8 mouse cellular contexts compared by ENCODE assay signal in genomic region chr19:47014447-47015381, GRCm38 (mm10). TPM values are rescaled to one million over a fixed set of nuclear protein-coding genes. Genes with fewer than 3 reads are reported as not detected.
DNase-seq lines count a peak whose midpoint lies in the region; ATAC-seq and TF ChIP-seq lines count a peak whose summit lies in the region.

Ina (plus strand) TSS chr19:47014698.
Nt5c2 (minus strand) TSS chr19:47015153.

- no peaks in the 10 kb centered on the region for H3K36me3 ChIP-seq in kidney, adult 2 months (ENCODE audit: control insufficient read depth, insufficient read depth, low read length)
- no peaks in the 10 kb centered on the region for H3K36me3 ChIP-seq in kidney, embryonic 15.5 days
- H3K36me3 ChIP-seq in limb, embryonic 15.5 days: no peaks in the 10 kb centered on the region
- no peaks in the 10 kb centered on the region for H3K36me3 ChIP-seq in neural tube, embryonic 15.5 days

- ATAC-seq in kidney, embryonic 15.5 days (replicated peaks; ENCODE audit: low FRiP score): peak; percentile 73; the same call in 1 of the 2 replicates
- peak; percentile 71 for ATAC-seq in limb, embryonic 15.5 days (ENCODE audit: insufficient number of reproducible peaks, low FRiP score, low TSS enrichment, low read depth)
- peak; percentile 91 for ATAC-seq in neural tube, embryonic 15.5 days (ENCODE audit: low FRiP score)

- H3K27ac ChIP-seq in kidney, adult 2 months (ENCODE audit: insufficient read depth, low read depth, low read length): no peak within 1 kb of the TSS
- H3K27ac ChIP-seq in kidney, embryonic 15.5 days: no peak within 1 kb of the TSS
- no peak within 1 kb of the TSS for H3K27ac ChIP-seq in limb, embryonic 15.5 days
- H3K27ac ChIP-seq in neural tube, embryonic 15.5 days (replicated peaks): peak within 1 kb of the TSS; percentile 94

- H3K4me3 ChIP-seq in kidney, adult 2 months (ENCODE audit: insufficient read depth, low read depth, low read length): peak within 1 kb of the TSS; percentile 22; the same call in 1 of the 2 replicates
- H3K4me3 ChIP-seq in kidney, embryonic 15.5 days (replicated peaks): peak within 1 kb of the TSS; percentile 51
- peak within 1 kb of the TSS; percentile 51 for H3K4me3 ChIP-seq in limb, embryonic 15.5 days
- H3K4me3 ChIP-seq in neural tube, embryonic 15.5 days (replicated peaks): peak within 1 kb of the TSS; percentile 72

- peaks cover 6% of the 10 kb centered on the region for H3K27me3 ChIP-seq in kidney, adult 2 months (replicated peaks; ENCODE audit: control insufficient read depth, insufficient read depth, low read length)
- H3K27me3 ChIP-seq in kidney, embryonic 15.5 days: peaks cover 87% of the 10 kb centered on the region
- H3K27me3 ChIP-seq in limb, embryonic 15.5 days: peaks cover 82% of the 10 kb centered on the region
- H3K27me3 ChIP-seq in neural tube, embryonic 15.5 days (replicated peaks): peaks cover 6% of the 10 kb centered on the region; the same call in 1 of the 2 replicates

- H3K9ac ChIP-seq in kidney, embryonic 15.5 days: peak within 1 kb of the TSS; percentile 10; the same call in 1 of the 2 replicates
- H3K9ac ChIP-seq in limb, embryonic 15.5 days: 0 out of 2 replicates have a peak within 1 kb of the TSS, but pooled peaks have one; percentile 11
- H3K9ac ChIP-seq in neural tube, embryonic 15.5 days (replicated peaks): peak within 1 kb of the TSS; percentile 85

- WGBS in kidney, adult 2 months: 2% methylated on average over 123 of the region's 124 CpGs
- under 1% methylated on average over 122 of the region's 124 CpGs for WGBS in kidney, embryonic 15.5 days
- WGBS in limb, embryonic 15.5 days: under 1% methylated on average over 112 of the region's 124 CpGs
- WGBS in neural tube, embryonic 15.5 days: under 1% methylated on average over 116 of the region's 124 CpGs

- no peaks in the 10 kb centered on the region for H3K9me3 ChIP-seq in kidney, embryonic 15.5 days (replicated peaks)
- H3K9me3 ChIP-seq in limb, embryonic 15.5 days: no peaks in the 10 kb centered on the region
- no peaks in the 10 kb centered on the region for H3K9me3 ChIP-seq in neural tube, embryonic 15.5 days (replicated peaks)

- H3K4me1 ChIP-seq in kidney, adult 2 months (ENCODE audit: control insufficient read depth, insufficient read depth, low read length): no peaks in the 10 kb centered on the region
- peaks cover 25% of the 10 kb centered on the region for H3K4me1 ChIP-seq in kidney, embryonic 15.5 days
- H3K4me1 ChIP-seq in limb, embryonic 15.5 days: peaks cover 24% of the 10 kb centered on the region
- peaks cover 24% of the 10 kb centered on the region for H3K4me1 ChIP-seq in neural tube, embryonic 15.5 days

- H3K4me2 ChIP-seq in kidney, embryonic 15.5 days: peak within 1 kb of the TSS; percentile 92
- H3K4me2 ChIP-seq in limb, embryonic 15.5 days: peak within 1 kb of the TSS; percentile 96
- H3K4me2 ChIP-seq in neural tube, embryonic 15.5 days: peak within 1 kb of the TSS; percentile 76

- TF ChIP-seq CTCF in kidney, adult 2 months (conservative IDR thresholded peaks at IDR 0.05; ENCODE audit: insufficient read depth, insufficient read length, low read depth, low read length): no peak

- TF ChIP-seq POLR2A in kidney, adult 2 months (IDR thresholded peaks at IDR 0.05; ENCODE audit: low read depth, low read length): no peak

- DNase-seq in kidney, adult 2 months: peak; percentile 21
- DNase-seq in kidney, adult 11 months: no peak
- DNase-seq in cerebellum, adult 8-10 months: peak; percentile 83
- peak; percentile 79 for DNase-seq in forelimb bud, embryonic 11.5 days (ENCODE audit: low read depth, low spot score)
- DNase-seq in thymus, postnatal 4 days: peak; percentile 64

RNA-seq across cellular contexts. Expression of gene Ina, which starts in this region (rescaled TPM):
- 0.11 and 0.31 TPM in 2 replicates for polyA plus RNA-seq in kidney, adult 2 months (2012; rRNA removed)
- 1.8 and 4.4 TPM in 2 replicates for polyA plus RNA-seq in kidney, embryonic 15.5 days (2015; fragmentation: Nextera tagmentation; extraction: Ambion mirVana)
- polyA plus RNA-seq in limb, embryonic 15.5 days (2015; fragmentation: Nextera tagmentation; extraction: Ambion mirVana): 0.56 and 0.68 TPM in 2 replicates
- 385 and 491 TPM in 2 replicates for polyA plus RNA-seq in neural tube, embryonic 15.5 days (2015; fragmentation: Nextera tagmentation; extraction: Ambion mirVana)

RNA-seq across cellular contexts. Expression of gene Nt5c2, which starts in this region (rescaled TPM):
- polyA plus RNA-seq in kidney, adult 2 months (2012; rRNA removed): 32.2 and 36.3 TPM in 2 replicates
- 79.6 and 81.5 TPM in 2 replicates for polyA plus RNA-seq in kidney, embryonic 15.5 days (2015; fragmentation: Nextera tagmentation; extraction: Ambion mirVana)
- 70.4 and 71.5 TPM in 2 replicates for polyA plus RNA-seq in limb, embryonic 15.5 days (2015; fragmentation: Nextera tagmentation; extraction: Ambion mirVana)
- 72.1 and 78.5 TPM in 2 replicates for polyA plus RNA-seq in neural tube, embryonic 15.5 days (2015; fragmentation: Nextera tagmentation; extraction: Ambion mirVana)

Comparison
In these comparisons a context has a peak if more than half of its experiments do, and no peak if none do; other contexts are left out.
1. RNA of gene Ina (polyA plus RNA-seq): 385 to 491 TPM in neural tube, embryonic 15.5 days; 1.8 to 4.4 TPM in kidney, embryonic 15.5 days, 0.56 to 0.68 TPM in limb, embryonic 15.5 days and 0.11 to 0.31 TPM in kidney, adult 2 months; every median in the first group is over 10 times any median in the second.
2. H3K4me3 ChIP-seq: peak in every context shown above with its lines; median percentile 72 in neural tube, embryonic 15.5 days; 51 in kidney, embryonic 15.5 days; 51 in limb, embryonic 15.5 days; 22 in kidney, adult 2 months.
3. H3K9ac ChIP-seq: peak in every context shown above with its lines; median percentile 85 in neural tube, embryonic 15.5 days; 11 in limb, embryonic 15.5 days; 10 in kidney, embryonic 15.5 days.
4. Peak in every context shown above with its lines, with median percentiles within 50 percentile points of each other: ATAC-seq and H3K4me2 ChIP-seq.